19 mouse cellular contexts compared by ENCODE assay signal in genomic region chr12:76889404-76890184, GRCm38 (mm10).
DNase-seq lines count a peak whose midpoint lies in the region; ATAC-seq and TF ChIP-seq lines count a peak whose summit lies in the region.
"Had no signal": no experiment of that assay in that cellular context is flagged by ENCODE, and none has a peak within 500 bp of the region (broad histone marks: within the 10 kb centered on the region; RNA-seq: fewer than 3 reads in every experiment).

No protein-coding gene starts in this region.

- no peak overlapping the region for H3K27ac ChIP-seq in bone marrow, adult 2 months (ENCODE audit: control insufficient read depth, insufficient read depth, low read depth, low read length, poor library complexity)
- no peak overlapping the region for H3K27ac ChIP-seq in liver, embryonic 14.5 days
- H3K27ac ChIP-seq in heart, embryonic 11.5 days (ENCODE audit: low read depth, low read length), result no peak overlapping the region
- H3K27ac ChIP-seq: embryonic facial prominence, embryonic 15.5 days; forebrain, embryonic 13.5 days; heart, embryonic 13.5 days; hindbrain, embryonic 12.5 days; limb, embryonic 15.5 days; midbrain, embryonic 12.5 days had no signal

- 87% methylated on average over 11 of the region's 11 CpGs for WGBS in bone marrow, adult 2 months
- 75% methylated on average over 11 of the region's 11 CpGs for WGBS in liver, embryonic 14.5 days (ENCODE audit: insufficient replicate concordance)
- 82% methylated on average over 11 of the region's 11 CpGs for WGBS in heart, embryonic 11.5 days (ENCODE audit: insufficient replicate concordance)

- no peaks in the 10 kb centered on the region for H3K9me3 ChIP-seq in liver, embryonic 14.5 days (ENCODE audit: control insufficient read depth, low read length)
- H3K9me3 ChIP-seq in heart, embryonic 11.5 days (replicated peaks; ENCODE audit: control insufficient read depth, low read length), result no peaks in the 10 kb centered on the region
- H3K9me3 ChIP-seq: embryonic facial prominence, embryonic 15.5 days; forebrain, embryonic 13.5 days; G1E; heart, embryonic 13.5 days; hindbrain, embryonic 12.5 days; limb, embryonic 15.5 days; midbrain, embryonic 12.5 days had no signal

- peak; percentile 24; the same call in 1 of the 2 replicates for TF ChIP-seq CTCF in bone marrow, adult 2 months (IDR thresholded peaks at IDR 0.05; ENCODE audit: control insufficient read depth, insufficient read depth, low read length)
- TF ChIP-seq CTCF in liver, embryonic 14.5 days (IDR thresholded peaks at IDR 0.05; ENCODE audit: low read depth), result peak; percentile 66

- no peak for ATAC-seq in liver, embryonic 14.5 days (ENCODE audit: insufficient read depth)
- no peak for ATAC-seq in heart, embryonic 11.5 days (replicated peaks; ENCODE audit: insufficient number of reproducible peaks, low FRiP score, low TSS enrichment)
- ATAC-seq: activated CD4-positive, CD25-positive, alpha-beta regulatory T cell, adult 4 months; forebrain, embryonic 13.5 days had no signal

- no peak for TF ChIP-seq POLR2A in bone marrow, adult 2 months (IDR thresholded peaks at IDR 0.05; ENCODE audit: borderline replicate concordance, control insufficient read depth, low read depth, low read length)

- H3K4me1 ChIP-seq in bone marrow, adult 2 months (ENCODE audit: control insufficient read depth, insufficient read depth, low read length), result peaks cover 12% of the 10 kb centered on the region
- peaks cover 3% of the 10 kb centered on the region in 2 experiments; a peak in 2 of 4 replicates for H3K4me1 ChIP-seq in liver, embryonic 14.5 days (replicated peaks; ENCODE audit: control insufficient read depth in 2 of 2, insufficient read depth in 2 of 2, low read length in 1 of 2)
- H3K4me1 ChIP-seq in heart, embryonic 11.5 days (ENCODE audit: control insufficient read depth, insufficient read depth, low read length), result peaks cover 5% of the 10 kb centered on the region; the same call in 1 of the 2 replicates
- H3K4me1 ChIP-seq: embryonic facial prominence, embryonic 15.5 days; forebrain, embryonic 13.5 days; hindbrain, embryonic 12.5 days; limb, embryonic 15.5 days; midbrain, embryonic 12.5 days had no signal

- TF ChIP-seq EP300 in liver, embryonic 14.5 days (IDR thresholded peaks at IDR 0.05; ENCODE audit: low read depth), result no peak

- H3K27me3 ChIP-seq in liver, embryonic 14.5 days (ENCODE audit: control insufficient read depth, insufficient read depth, low read length), result no peaks in the 10 kb centered on the region
- H3K27me3 ChIP-seq in heart, embryonic 11.5 days (ENCODE audit: control insufficient read depth, insufficient read depth, low read length), result no peaks in the 10 kb centered on the region
- H3K27me3 ChIP-seq: embryonic facial prominence, embryonic 15.5 days; forebrain, embryonic 13.5 days; heart, embryonic 13.5 days; hindbrain, embryonic 12.5 days; limb, embryonic 15.5 days; midbrain, embryonic 12.5 days had no signal

- no peaks in the 10 kb centered on the region for H3K36me3 ChIP-seq in liver, embryonic 14.5 days (replicated peaks; ENCODE audit: control insufficient read depth, insufficient read depth, low read depth)
- no peaks in the 10 kb centered on the region for H3K36me3 ChIP-seq in heart, embryonic 11.5 days (ENCODE audit: control insufficient read depth, insufficient read depth, low read length)

- DNase-seq in 416B (ENCODE audit: low read depth) (peak; percentile 11), A20 (ENCODE audit: low read depth, low spot score) (peak; percentile 60)
- DNase-seq in liver, embryonic 14.5 days (ENCODE audit: low read depth in 3 of 3, low spot score in 3 of 3), result no peak
- DNase-seq in right cerebral cortex, postnatal 4 days, result no peak
- no peak for DNase-seq in urinary bladder, postnatal 14 days (ENCODE audit: low spot score)
- DNase-seq: cerebellum, adult 11-12 months; kidney, adult 2 months; kidney, postnatal 36 days; lung, postnatal 36 days had no signal

- no peak overlapping the region for H3K4me2 ChIP-seq in liver, embryonic 14.5 days (ENCODE audit: low read depth)
- H3K4me2 ChIP-seq in heart, embryonic 11.5 days, result no peak overlapping the region
- H3K4me2 ChIP-seq: embryonic facial prominence, embryonic 15.5 days; forebrain, embryonic 13.5 days; heart, embryonic 13.5 days; hindbrain, embryonic 12.5 days; limb, embryonic 15.5 days; midbrain, embryonic 12.5 days had no signal

- no peak overlapping the region for H3K9ac ChIP-seq in liver, embryonic 14.5 days (replicated peaks)
- no peak overlapping the region for H3K9ac ChIP-seq in heart, embryonic 11.5 days (ENCODE audit: low read depth, low read length)
- H3K9ac ChIP-seq: embryonic facial prominence, embryonic 15.5 days; forebrain, embryonic 13.5 days; heart, embryonic 13.5 days; hindbrain, embryonic 12.5 days; limb, embryonic 15.5 days; midbrain, embryonic 12.5 days had no signal

- H3K4me3 ChIP-seq in bone marrow, adult 2 months (replicated peaks; ENCODE audit: control insufficient read depth, low read depth, low read length), result no peak overlapping the region
- no peak overlapping the region for H3K4me3 ChIP-seq in liver, embryonic 14.5 days (ENCODE audit: insufficient read depth in 1 of 2, low read depth in 2 of 2, low read length in 2 of 2)
- H3K4me3 ChIP-seq in heart, embryonic 11.5 days (ENCODE audit: low read depth, low read length), result no peak overlapping the region
- H3K4me3 ChIP-seq: embryonic facial prominence, embryonic 15.5 days; forebrain, embryonic 13.5 days; heart, embryonic 13.5 days; hindbrain, embryonic 12.5 days; limb, embryonic 15.5 days; midbrain, embryonic 12.5 days had no signal

Comparison
In these comparisons a context has a peak if more than half of its experiments do, and no peak if none do; other contexts are left out.
1. DNase-seq: peak in 416B (single experiment) and A20 (single experiment); none in liver, embryonic 14.5 days (0 of 3), right cerebral cortex, postnatal 4 days (single experiment) and urinary bladder, postnatal 14 days (single experiment).